Mouse (Mus musculus) liver, postnatal 0 days (tissue): ENCODE data around the gene Pcsk6. TPM values are rescaled to one million over a fixed set of nuclear protein-coding genes. Genes with fewer than 3 reads are reported as not detected.
"Not testable (repeated sequence)": the region's sequence is repeated elsewhere in the genome, so short reads cannot be mapped to it uniquely, and the experiment has no call there.

Source experiments
- ATAC-seq: fragments of 200-750 bp; cut with Nextera tagmentation; 2 replicates; pipeline ENCODE4 v1.8.0; 2017; ENCODE audit warnings: mild to moderate bottlenecking, moderate library complexity
- DNase-seq: peaks from one replicate; pipeline ENCODE4 v3.0.0-alpha.2; 2016
- H3K27ac ChIP-seq: fragments of 300-500 bp; sonication (generic); 2 replicates; pipeline ENCODE4 v1.5.1; 2014; ENCODE audit warnings: antibody characterized with exemption, moderate library complexity, mild to moderate bottlenecking, low read depth
- H3K27me3 ChIP-seq: fragments of 300-500 bp; sonication (generic); 2 replicates; pipeline ENCODE4 v1.6.1; 2014; ENCODE audit warnings: low read length, control low read depth, mixed read lengths; ENCODE audit not compliant: insufficient read depth
- H3K36me3 ChIP-seq: fragments of 300-500 bp; sonication (generic); replicated peaks from 2 replicates; pipeline ENCODE4 v1.6.1; 2014; ENCODE audit warnings: mild to moderate bottlenecking, control low read depth, low read length, moderate library complexity, mixed read lengths; ENCODE audit not compliant: insufficient read depth
- H3K4me1 ChIP-seq: fragments of 300-500 bp; sonication (generic); 2 replicates; pipeline ENCODE4 v1.6.1; 2014; ENCODE audit warnings: antibody characterized with exemption, mild to moderate bottlenecking, control low read depth; ENCODE audit not compliant: insufficient read depth
- H3K4me2 ChIP-seq: fragments of 300-500 bp; sonication (generic); 2 replicates; pipeline ENCODE4 v1.6.1; 2014; ENCODE audit warnings: low read depth, mild to moderate bottlenecking, low read length, moderate library complexity, mixed read lengths
- H3K4me3 ChIP-seq: fragments of 300-500 bp; sonication (generic); 2 replicates; pipeline ENCODE4 v1.5.1; 2014; ENCODE audit warnings: low read depth, low read length
- H3K9ac ChIP-seq: fragments of 300-500 bp; sonication (generic); replicated peaks from 2 replicates; pipeline ENCODE4 v1.6.1; 2014; ENCODE audit warnings: mild to moderate bottlenecking, moderate library complexity
- H3K9me3 ChIP-seq: fragments of 300-500 bp; sonication (generic); 2 replicates; pipeline ENCODE4 v1.6.1; 2016; ENCODE audit warnings: mild to moderate bottlenecking, control low read depth, low read length, mixed read lengths
- CTCF ChIP-seq: sonication (generic); IDR thresholded peaks from 2 replicates; pipeline ENCODE4 v1.5.1; 2016; ENCODE audit warnings: antibody characterized with exemption, low read depth
- EP300 ChIP-seq: IDR thresholded peaks from 2 replicates; pipeline ENCODE4 v1.6.1; 2016; ENCODE audit warnings: antibody characterized with exemption, low read depth, mild to moderate bottlenecking
- WGBS: fragments of 180-500 bp; shearing (Covaris S2); extraction: QIAGEN DNeasy Blood & Tissue Kit; methylation state at CpG from one replicate; pipeline ENCODE4 v1.1.7; 2014; ENCODE audit not compliant: insufficient replicate concordance; 5-methylcytosine and 5-hydroxymethylcytosine counted together
- polyA plus RNA-seq: library from polyadenylated mRNA; unstranded; fragments of >200 nt; fragmentation: Nextera tagmentation; extraction: Ambion mirVana; gene quantifications from 2 replicates; pipeline ENCODE4 v1.2.1, GENCODE M21; 2015

Gene Pcsk6
- polyA plus RNA-seq, 1 experiment from 2014 or later = 3.6 TPM

GRCm38 (mm10) chr7:65918431-65918830 lies 56.9 kb downstream of the Pcsk6 start:
- Histone ChIP-seq H3K9ac (no peak overlapping the region), H3K27me3 (no peaks in the 10 kb centered on the region), H3K4me2 (no peak overlapping the region), H3K4me1 (peaks cover 10% of the 10 kb centered on the region), H3K4me3 (no peak overlapping the region), H3K36me3 (no peaks in the 10 kb centered on the region), H3K27ac (no peak overlapping the region), H3K9me3 (no peaks in the 10 kb centered on the region)
- no peak for DNase-seq
- TF ChIP-seq EP300 (no peak), CTCF (no peak)
- ATAC-seq = no peak
- WGBS = 90% methylated on average over 4 of the region's 4 CpGs

- WGBS = 18% methylated on average over 5 of the region's 5 CpGs
- Histone ChIP-seq H3K9ac (no peak overlapping the region), H3K27ac (peak overlapping the region; percentile 55), H3K27me3 (no peaks in the 10 kb centered on the region), H3K4me1 (peaks cover 6% of the 10 kb centered on the region; the same call in 1 of the 2 replicates), H3K4me2 (no peak overlapping the region), H3K4me3 (no peak overlapping the region), H3K9me3 (no peaks in the 10 kb centered on the region), H3K36me3 (no peaks in the 10 kb centered on the region)
- ATAC-seq (peak; percentile 94), DNase-seq (peak; percentile 45)
- TF ChIP-seq CTCF = no peak
- TF ChIP-seq EP300 = no peak
Observed at GRCm38 (mm10) chr7:65929398-65929797, 67.9 kb downstream of the Pcsk6 start.

- WGBS = 58% methylated on average over 11 of the region's 11 CpGs
- Histone ChIP-seq H3K27me3 (no peaks in the 10 kb centered on the region), H3K4me1 (peaks cover 6% of the 10 kb centered on the region; the same call in 1 of the 2 replicates), H3K9me3 (no peaks in the 10 kb centered on the region), H3K36me3 (no peaks in the 10 kb centered on the region), H3K9ac (no peak overlapping the region), H3K27ac (no peak overlapping the region), H3K4me2 (no peak overlapping the region), H3K4me3 (no peak overlapping the region)
- TF ChIP-seq EP300 = no peak
- no peak for TF ChIP-seq CTCF
- DNase-seq = no peak
- no peak for ATAC-seq
Observed at GRCm38 (mm10) chr7:65930478-65930877, 68.9 kb downstream of the Pcsk6 start.

- not testable (repeated sequence) for H3K27me3 ChIP-seq, H3K4me2 ChIP-seq, DNase-seq, H3K36me3 ChIP-seq, ATAC-seq, H3K4me1 ChIP-seq, H3K9me3 ChIP-seq, H3K4me3 ChIP-seq, H3K9ac ChIP-seq, H3K27ac ChIP-seq
- 63% methylated on average over 3 of the region's 3 CpGs for WGBS
Observed at GRCm38 (mm10) chr7:65934238-65934970, 72.9 kb downstream of the Pcsk6 start.

GRCm38 (mm10) chr7:65935211-65935610 lies 73.7 kb downstream of the Pcsk6 start:
- Histone ChIP-seq H3K27ac (no peak overlapping the region), H3K4me1 (peaks cover 3% of the 10 kb centered on the region; the same call in 1 of the 2 replicates), H3K4me3 (no peak overlapping the region), H3K4me2 (no peak overlapping the region), H3K27me3 (no peaks in the 10 kb centered on the region), H3K36me3 (no peaks in the 10 kb centered on the region), H3K9ac (no peak overlapping the region), H3K9me3 (no peaks in the 10 kb centered on the region)
- 20% methylated on average over 1 of the region's 1 CpGs for WGBS
- no peak for TF ChIP-seq CTCF
- TF ChIP-seq EP300 = no peak
- no peak for DNase-seq
- no peak for ATAC-seq

GRCm38 (mm10) chr7:65940988-65941387 lies 79.5 kb downstream of the Pcsk6 start:
- no peak overlapping the region for H3K4me2 ChIP-seq
- no peaks in the 10 kb centered on the region for H3K9me3 ChIP-seq
- 71% methylated on average over 7 of the region's 7 CpGs for WGBS
- no peaks in the 10 kb centered on the region for H3K36me3 ChIP-seq
- H3K27ac ChIP-seq = no peak overlapping the region
- no peak overlapping the region for H3K4me3 ChIP-seq
- H3K27me3 ChIP-seq = no peaks in the 10 kb centered on the region
- ATAC-seq = no peak
- no peak for DNase-seq
- no peak for TF ChIP-seq CTCF
- TF ChIP-seq EP300 = no peak
- H3K9ac ChIP-seq = no peak overlapping the region
- no peaks in the 10 kb centered on the region for H3K4me1 ChIP-seq
